Mouse (Mus musculus) olfactory bulb, adult 2 months (tissue): ENCODE results near the gene Cpsf4.

Source experiments
- CTCF ChIP-seq: fragments of 200-500 bp; IDR thresholded peaks from 2 replicates; pipeline ENCODE4 v1.5.1; 2012; ENCODE audit warnings: low read depth, mild to moderate bottlenecking, low read length, moderate library complexity; ENCODE audit not compliant: insufficient read depth
- POLR2A ChIP-seq: fragments of 200-500 bp; IDR thresholded peaks from 2 replicates; pipeline ENCODE4 v1.6.1; 2012; ENCODE audit warnings: mild to moderate bottlenecking, low read depth, low read length, moderate library complexity; ENCODE audit not compliant: insufficient read depth

GRCm38 (mm10) chr5:145123396-145123795 lies 43.6 kb upstream of the Cpsf4 start:
- no peak for TF ChIP-seq CTCF
- TF ChIP-seq POLR2A, result no peak
